In the genomic region with DNA sequence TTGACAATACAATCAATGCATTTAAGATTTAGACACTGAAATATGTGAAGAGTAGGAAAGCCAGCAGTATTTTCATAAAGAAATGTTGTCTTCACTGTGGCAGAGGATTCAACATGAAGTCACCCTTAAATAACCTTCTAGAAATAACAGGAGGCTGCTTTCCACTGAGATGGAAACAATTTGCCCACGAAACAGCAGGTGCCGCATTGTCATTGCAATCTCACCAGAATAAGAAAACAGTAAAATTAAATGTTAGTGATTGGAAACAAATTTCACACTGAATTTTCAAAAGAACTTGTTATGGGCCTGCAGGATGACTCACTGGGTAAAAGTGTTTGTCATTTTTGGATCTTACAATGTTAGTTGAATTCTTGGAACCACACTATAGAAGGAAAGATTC, we compare ENCODE assay signal across 22 mouse cellular contexts. TPM values are rescaled to one million over a fixed set of nuclear protein-coding genes. Genes with fewer than 3 reads are reported as not detected.
A peak's percentile ranks its signal among the peaks of the same experiment; 100 is the strongest.
DNase-seq lines count a peak whose midpoint lies in the region; ATAC-seq lines count a peak whose summit lies in the region.
"Had no signal": no experiment of that assay in that cellular context is flagged by ENCODE, and none has a peak within 500 bp of the region (broad histone marks: within the 10 kb centered on the region; RNA-seq: fewer than 3 reads in every experiment).

No protein-coding gene starts in this region.

- ATAC-seq in cerebellum, adult (ENCODE audit: insufficient number of reproducible peaks, low FRiP score, low TSS enrichment): no peak
- ATAC-seq: CD4-positive, CD25-positive, alpha-beta regulatory T cell, adult 4 months; forebrain, embryonic 13.5 days; inflammation-experienced regulatory T-cells, adult 6 months had no signal

- peak; percentile 75 for DNase-seq in cerebellum, adult 9-10 months
- peak; percentile 16 for DNase-seq in layer of hippocampus, adult 9-11 months
- DNase-seq in layer of hippocampus, postnatal 36 days: no peak
- DNase-seq in cerebellum, postnatal 10 days: peak; percentile 13 to 28
- DNase-seq in gastrocnemius, postnatal 4 days (ENCODE audit: low spot score in 2 of 2): no peak
- DNase-seq in gastrocnemius, postnatal 25 days: no peak
- DNase-seq: adrenal gland, postnatal 25 days; heart, postnatal 14 days; kidney, adult 11 months; kidney, postnatal 25 days; lung, adult 2 months; lung, postnatal 10 days; midbrain, embryonic 14.5 days; right cerebral cortex, postnatal 25 days; thymus, postnatal 14 days had no signal

RNA-seq across cellular contexts. Expression of gene Olfm3, which starts 29.0 kb away (rescaled TPM):
- 10 to 100 TPM; 16.5 to 19.5 TPM for total RNA-seq in layer of hippocampus, postnatal 36 days (2021)
- not detected for total RNA-seq in gastrocnemius, postnatal 4 days (2021)
- total RNA-seq in gastrocnemius, postnatal 25 days (2021): not detected
- total RNA-seq: gastrocnemius, adult 8-10 months; granulocyte monocyte progenitor cell, adult 5-6 weeks; heart, postnatal 14 days; monocyte, adult 5-6 weeks had no signal

Comparison
In these comparisons a context has a peak if more than half of its experiments do, and no peak if none do; other contexts are left out.
1. DNase-seq: peak in cerebellum, adult 9-10 months (single experiment), layer of hippocampus, adult 9-11 months (single experiment) and cerebellum, postnatal 10 days (2 of 2); none in layer of hippocampus, postnatal 36 days (0 of 2), gastrocnemius, postnatal 4 days (0 of 2) and gastrocnemius, postnatal 25 days (single experiment).
2. RNA of gene Olfm3, which starts 29.0 kb away (total RNA-seq): 16.5 to 19.5 TPM in layer of hippocampus, postnatal 36 days; not detected in gastrocnemius, postnatal 4 days and not detected in gastrocnemius, postnatal 25 days; every median in the first group is over 10 times any median in the second.